Mouse (Mus musculus) frontal cortex, postnatal 14 days (tissue): Measurements from ENCODE around the gene Sirt2.

Source experiments
- DNase-seq, 2 experiments: peaks; one replicate each; pipeline ENCODE4 v3.0.0; 2022; ENCODE audit warnings: low spot score in 2 of 2

Gene Sirt2

GRCm38 (mm10) chr7:28833723-28834347 lies 67.3 kb downstream of the Sirt2 start, which contains the start of gene Lgals4:
Lgals4 (plus strand) TSS chr7:28833854.
- DNase-seq = no peak

GRCm38 (mm10) chr7:28836936-28837335 lies 70.4 kb downstream of the Sirt2 start:
- no peak for DNase-seq
